Mouse (Mus musculus): ENCODE data around the gene Iqce. TPM values are rescaled to one million over a fixed set of nuclear protein-coding genes. Genes with fewer than 3 reads are reported as not detected.

Iqce gene
- polyA plus RNA-seq, 1 experiment from 2014 or later, result 9.6 TPM

DNA sequence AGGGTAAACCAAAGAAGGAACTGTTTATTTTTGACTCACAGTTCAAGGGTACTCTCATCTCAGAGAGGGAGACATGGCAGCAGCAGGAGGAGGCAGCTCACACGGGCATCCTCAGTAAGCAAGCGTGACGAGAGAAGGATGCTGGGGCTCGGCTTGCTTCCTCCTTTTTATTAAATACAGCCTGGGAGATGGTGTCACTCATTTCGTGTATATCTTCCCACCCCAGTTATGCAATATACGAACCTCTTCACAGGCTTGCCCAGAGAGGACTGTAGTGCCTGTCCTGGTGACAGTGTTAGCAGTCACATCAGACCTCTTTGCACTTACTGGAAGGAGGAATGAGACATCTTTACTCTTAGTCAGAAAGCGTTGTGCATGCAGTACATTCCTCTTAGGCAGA, 18.6 kb upstream of the Iqce start:
- Histone ChIP-seq H3K4me2 (ENCODE audit: low read depth, low read length) (no peak overlapping the region), H3K4me1 (ENCODE audit: control insufficient read depth, insufficient read depth, low read length) (no peaks in the 10 kb centered on the region), H3K9ac (ENCODE audit: low read length) (no peak overlapping the region), H3K27me3 (ENCODE audit: control insufficient read depth, insufficient read depth, low read length) (no peaks in the 10 kb centered on the region), H3K36me3 (ENCODE audit: control insufficient read depth, insufficient read depth) (peaks cover 25% of the 10 kb centered on the region), H3K9me3 (replicated peaks; ENCODE audit: control insufficient read depth, low read length) (peaks cover 6% of the 10 kb centered on the region; the same call in 1 of the 2 replicates), H3K4me3 (ENCODE audit: low read length) (no peak overlapping the region), H3K27ac (ENCODE audit: low read length) (no peak overlapping the region)
- 74% methylated on average over 7 of the region's 7 CpGs for WGBS
- no peak for ATAC-seq (replicated peaks; ENCODE audit: extremely low read depth, insufficient read depth, low FRiP score)

GRCm38 (mm10) chr5:140711040-140711439, 8.9 kb upstream of the Iqce start:
- peaks cover 44% of the 10 kb centered on the region for H3K36me3 ChIP-seq (ENCODE audit: control insufficient read depth, insufficient read depth)

DNA sequence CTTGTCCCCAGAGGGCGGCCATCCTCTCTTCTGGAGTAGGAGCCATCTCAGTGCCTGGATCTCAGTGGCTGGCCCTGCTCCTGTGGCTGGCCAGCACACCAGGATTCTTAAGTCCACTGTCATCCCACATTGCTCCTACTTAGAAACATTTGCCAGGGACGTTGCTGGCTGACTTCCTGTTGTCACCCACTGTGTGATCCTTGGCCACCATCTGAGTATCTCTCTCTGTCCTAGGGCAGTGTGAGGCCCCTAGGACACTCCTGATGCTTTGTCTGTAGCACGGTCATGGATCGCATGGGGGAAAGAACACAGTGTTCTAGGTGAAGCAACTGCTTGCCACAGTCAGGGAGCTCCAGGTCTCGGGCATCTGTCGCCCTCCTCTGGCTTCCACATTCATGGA, 8.1 kb upstream of the Iqce start:
- peaks cover 9% of the 10 kb centered on the region for H3K4me1 ChIP-seq (ENCODE audit: control insufficient read depth, insufficient read depth, low read length)
- H3K9ac ChIP-seq (ENCODE audit: low read length), result no peak overlapping the region
- peaks cover 44% of the 10 kb centered on the region for H3K36me3 ChIP-seq (ENCODE audit: control insufficient read depth, insufficient read depth)
- H3K4me2 ChIP-seq (ENCODE audit: low read depth, low read length), result no peak overlapping the region
- no peak overlapping the region for H3K27ac ChIP-seq (ENCODE audit: low read length)
- WGBS, result 84% methylated on average over 6 of the region's 6 CpGs
- no peaks in the 10 kb centered on the region for H3K9me3 ChIP-seq (replicated peaks; ENCODE audit: control insufficient read depth, low read length)
- no peak for ATAC-seq (replicated peaks; ENCODE audit: extremely low read depth, insufficient read depth, low FRiP score)
- no peaks in the 10 kb centered on the region for H3K27me3 ChIP-seq (ENCODE audit: control insufficient read depth, insufficient read depth, low read length)
- H3K4me3 ChIP-seq (ENCODE audit: low read length), result no peak overlapping the region

More at GRCm38 (mm10) chr5:140711040-140711439, 8.9 kb upstream of the Iqce start:
- H3K9ac ChIP-seq (ENCODE audit: low read length), result no peak overlapping the region
- H3K27ac ChIP-seq (ENCODE audit: low read length), result no peak overlapping the region
- WGBS, result 76% methylated on average over 5 of the region's 5 CpGs
- no peaks in the 10 kb centered on the region for H3K27me3 ChIP-seq (ENCODE audit: control insufficient read depth, insufficient read depth, low read length)
- no peak for ATAC-seq (replicated peaks; ENCODE audit: extremely low read depth, insufficient read depth, low FRiP score)
- no peak overlapping the region for H3K4me2 ChIP-seq (ENCODE audit: low read depth, low read length)
- H3K9me3 ChIP-seq (replicated peaks; ENCODE audit: control insufficient read depth, low read length), result no peaks in the 10 kb centered on the region
- no peak overlapping the region for H3K4me3 ChIP-seq (ENCODE audit: low read length)
- peaks cover 3% of the 10 kb centered on the region; the same call in 1 of the 2 replicates for H3K4me1 ChIP-seq (ENCODE audit: control insufficient read depth, insufficient read depth, low read length)

DNA sequence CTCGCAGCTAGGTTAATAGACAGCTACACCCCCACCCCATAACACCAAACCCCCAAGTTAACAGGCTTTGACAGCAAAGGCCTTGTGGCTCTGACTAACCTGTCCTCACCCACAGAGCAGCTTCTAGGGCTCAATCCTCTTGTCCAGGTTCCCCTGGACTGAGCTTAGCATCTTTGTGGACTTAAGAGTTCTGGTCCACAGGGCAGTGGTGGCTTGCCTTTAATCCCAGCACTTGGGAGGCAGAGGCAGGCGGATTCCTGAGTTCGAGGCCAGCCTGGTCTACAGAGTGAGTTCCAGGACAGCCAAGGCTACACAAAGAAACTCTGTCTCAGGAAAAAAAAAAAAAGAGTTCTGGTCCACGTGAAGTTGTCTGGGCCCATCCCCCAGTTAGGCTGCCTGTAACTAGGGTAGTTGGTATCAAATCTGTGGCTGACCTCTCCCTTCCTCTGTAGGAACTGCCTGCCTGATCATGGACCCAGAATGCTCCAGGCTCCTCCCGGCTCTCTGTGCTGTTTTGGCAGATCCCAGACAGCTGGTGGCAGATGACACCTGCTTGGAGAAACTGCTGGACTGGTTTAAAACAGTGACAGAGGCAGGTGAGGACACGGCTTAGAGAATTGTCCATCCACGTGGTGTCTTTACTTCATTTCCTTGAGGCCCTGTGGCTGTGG, 3.5 kb upstream of the Iqce start:
- Histone ChIP-seq H3K36me3 (ENCODE audit: control insufficient read depth, insufficient read depth) (0 out of 2 replicates have a peak, but pooled peaks cover 9% of the 10 kb centered on the region), H3K4me1 (ENCODE audit: control insufficient read depth, insufficient read depth, low read length) (peaks cover 20% of the 10 kb centered on the region), H3K27me3 (ENCODE audit: control insufficient read depth, insufficient read depth, low read length) (no peaks in the 10 kb centered on the region), H3K4me3 (ENCODE audit: low read length) (peak overlapping the region; percentile 71), H3K9me3 (replicated peaks; ENCODE audit: control insufficient read depth, low read length) (no peaks in the 10 kb centered on the region), H3K9ac (ENCODE audit: low read length) (peak overlapping the region; percentile 90), H3K4me2 (ENCODE audit: low read depth, low read length) (peak overlapping the region; percentile 88), H3K27ac (ENCODE audit: low read length) (peak overlapping the region; percentile 85)
- WGBS, result 47% methylated on average over 7 of the region's 7 CpGs
- ATAC-seq (replicated peaks; ENCODE audit: extremely low read depth, insufficient read depth, low FRiP score), result no peak

- H3K4me3 ChIP-seq (ENCODE audit: low read length), result peak within 1 kb of the TSS; percentile 71
- H3K9ac ChIP-seq (ENCODE audit: low read length), result peak within 1 kb of the TSS; percentile 90
- peak within 1 kb of the TSS; percentile 92 for H3K27ac ChIP-seq (ENCODE audit: low read length)
- H3K27me3 ChIP-seq (ENCODE audit: control insufficient read depth, insufficient read depth, low read length), result no peaks in the 10 kb centered on the region
- peaks cover 20% of the 10 kb centered on the region for H3K4me1 ChIP-seq (ENCODE audit: control insufficient read depth, insufficient read depth, low read length)
- peak within 1 kb of the TSS; percentile 88 for H3K4me2 ChIP-seq (ENCODE audit: low read depth, low read length)
- ATAC-seq (replicated peaks; ENCODE audit: extremely low read depth, insufficient read depth, low FRiP score), result peak; percentile 95
- H3K9me3 ChIP-seq (replicated peaks; ENCODE audit: control insufficient read depth, low read length), result no peaks in the 10 kb centered on the region
- under 1% methylated on average over 69 of the region's 69 CpGs for WGBS
- no peaks in the 10 kb centered on the region for H3K36me3 ChIP-seq (ENCODE audit: control insufficient read depth, insufficient read depth)
These were observed 2.4 kb upstream of the Iqce start, which contains the start of gene Brat1 for GRCm38 (mm10) chr5:140704378-140705251. TSS of gene Brat1 (plus strand) at chr5:140705011.

DNA sequence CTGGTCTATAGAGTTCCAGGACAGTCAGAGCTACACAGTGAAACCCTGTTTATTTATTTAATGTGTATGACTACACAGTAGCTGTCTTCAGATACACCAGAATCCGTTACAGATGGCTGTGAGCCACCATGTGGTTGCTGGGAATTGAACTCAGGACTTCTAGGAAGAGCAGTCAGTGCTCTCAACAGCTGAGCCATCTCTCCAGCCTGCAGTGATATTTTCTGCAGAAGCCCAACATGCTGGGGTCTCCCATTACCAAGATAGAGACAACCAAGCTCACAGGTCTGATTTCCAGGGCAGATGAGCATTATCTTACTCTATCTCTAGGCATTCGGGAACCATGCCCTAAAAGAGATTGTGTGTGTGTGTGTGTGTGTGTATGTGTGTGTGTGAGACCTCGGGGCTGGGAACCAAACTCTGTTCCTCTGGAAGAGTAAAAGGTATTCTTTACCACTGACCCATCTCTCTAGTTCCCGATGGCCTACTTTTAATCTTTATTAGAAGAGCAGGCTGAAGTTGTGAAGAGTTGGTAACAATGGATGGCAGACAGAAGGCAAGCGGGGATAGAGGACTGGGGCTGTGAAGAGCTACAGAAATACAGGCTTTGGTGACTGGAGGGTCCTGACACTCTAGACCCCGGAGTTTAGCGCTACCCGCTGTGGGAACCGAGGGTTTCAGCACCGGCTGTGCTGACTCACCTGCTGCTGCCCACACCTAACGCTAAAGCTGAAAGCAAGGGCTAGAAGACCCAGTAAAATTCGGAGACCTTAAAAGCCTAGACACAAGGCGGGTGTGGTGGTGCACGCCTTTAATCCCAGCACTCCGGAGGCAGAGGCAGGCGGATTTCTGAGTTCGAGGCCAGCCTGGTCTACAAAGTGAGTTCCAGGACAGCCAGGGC, 1.6 kb upstream of the Iqce start:
- peaks cover 20% of the 10 kb centered on the region for H3K4me1 ChIP-seq (ENCODE audit: control insufficient read depth, insufficient read depth, low read length)
- no peak for ATAC-seq (replicated peaks; ENCODE audit: extremely low read depth, insufficient read depth, low FRiP score)

DNA sequence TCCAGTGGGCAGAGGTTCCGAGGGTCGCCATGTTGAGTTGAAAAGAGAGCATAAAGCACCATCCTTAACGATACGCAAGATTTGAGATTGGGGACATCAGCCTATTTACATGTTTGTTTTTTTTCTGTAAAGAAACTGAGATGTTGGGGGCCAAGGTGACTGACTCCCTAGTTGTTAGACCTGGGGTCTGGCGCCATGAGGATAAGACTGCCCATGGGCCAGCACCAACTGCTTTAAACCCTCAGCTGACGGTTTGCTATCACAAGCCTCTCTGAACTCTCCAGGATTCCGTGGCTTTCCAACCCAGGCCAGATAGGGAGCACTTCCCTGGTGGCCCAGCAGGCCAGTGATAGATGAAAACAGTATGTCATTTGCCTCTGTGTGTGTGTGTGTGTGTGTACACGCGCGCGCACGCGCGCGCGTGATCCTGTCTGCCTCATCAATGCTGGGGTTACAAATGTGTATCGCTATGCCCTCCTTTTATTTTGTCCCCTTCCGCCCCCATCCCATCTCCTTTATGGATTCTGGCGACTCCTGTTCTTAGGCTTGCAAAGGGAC, 519 bp upstream of the Iqce start:
- ATAC-seq (replicated peaks; ENCODE audit: extremely low read depth, insufficient read depth, low FRiP score), result no peak
- peak overlapping the region; percentile 79 for H3K4me3 ChIP-seq (ENCODE audit: low read length)
- H3K27me3 ChIP-seq (ENCODE audit: control insufficient read depth, insufficient read depth, low read length), result no peaks in the 10 kb centered on the region
- no peaks in the 10 kb centered on the region for H3K36me3 ChIP-seq (ENCODE audit: control insufficient read depth, insufficient read depth)
- peaks cover 20% of the 10 kb centered on the region for H3K4me1 ChIP-seq (ENCODE audit: control insufficient read depth, insufficient read depth, low read length)
- H3K4me2 ChIP-seq (ENCODE audit: low read depth, low read length), result peak overlapping the region; percentile 82
- WGBS, result 61% methylated on average over 19 of the region's 19 CpGs
- peak overlapping the region; percentile 73 for H3K27ac ChIP-seq (ENCODE audit: low read length)
- peak overlapping the region; percentile 79 for H3K9ac ChIP-seq (ENCODE audit: low read length)
- no peaks in the 10 kb centered on the region for H3K9me3 ChIP-seq (replicated peaks; ENCODE audit: control insufficient read depth, low read length)

More for the DNA sequence above, 1.6 kb upstream of the Iqce start:
- H3K36me3 ChIP-seq (ENCODE audit: control insufficient read depth, insufficient read depth), result no peaks in the 10 kb centered on the region
- WGBS, result 32% methylated on average over 17 of the region's 17 CpGs
- peak overlapping the region; percentile 71 for H3K4me3 ChIP-seq (ENCODE audit: low read length)
- no peaks in the 10 kb centered on the region for H3K27me3 ChIP-seq (ENCODE audit: control insufficient read depth, insufficient read depth, low read length)
- H3K4me2 ChIP-seq (ENCODE audit: low read depth, low read length), result peak overlapping the region; percentile 61
- H3K27ac ChIP-seq (ENCODE audit: low read length), result peak overlapping the region; percentile 92
- peak overlapping the region; percentile 31; the same call in 1 of the 2 replicates for H3K9ac ChIP-seq (ENCODE audit: low read length)
- H3K9me3 ChIP-seq (replicated peaks; ENCODE audit: control insufficient read depth, low read length), result no peaks in the 10 kb centered on the region

- no peaks in the 10 kb centered on the region for H3K27me3 ChIP-seq (ENCODE audit: control insufficient read depth, insufficient read depth, low read length)
- peaks cover 20% of the 10 kb centered on the region for H3K4me1 ChIP-seq (ENCODE audit: control insufficient read depth, insufficient read depth, low read length)
- H3K4me2 ChIP-seq (ENCODE audit: low read depth, low read length), result peak overlapping the region; percentile 82
- peak overlapping the region; percentile 79 for H3K9ac ChIP-seq (ENCODE audit: low read length)
- H3K9me3 ChIP-seq (replicated peaks; ENCODE audit: control insufficient read depth, low read length), result no peaks in the 10 kb centered on the region
- peaks cover 4% of the 10 kb centered on the region; the same call in 1 of the 2 replicates for H3K36me3 ChIP-seq (ENCODE audit: control insufficient read depth, insufficient read depth)
- ATAC-seq (replicated peaks; ENCODE audit: extremely low read depth, insufficient read depth, low FRiP score), result no peak
- peak overlapping the region; percentile 73 for H3K27ac ChIP-seq (ENCODE audit: low read length)
- under 1% methylated on average over 25 of the region's 25 CpGs for WGBS
- H3K4me3 ChIP-seq (ENCODE audit: low read length), result peak overlapping the region; percentile 79
These were observed 517 bp downstream of the Iqce start for GRCm38 (mm10) chr5:140701661-140702060.
